Comparison of ENCODE assay signal across 16 mouse cellular contexts in the genomic region with DNA sequence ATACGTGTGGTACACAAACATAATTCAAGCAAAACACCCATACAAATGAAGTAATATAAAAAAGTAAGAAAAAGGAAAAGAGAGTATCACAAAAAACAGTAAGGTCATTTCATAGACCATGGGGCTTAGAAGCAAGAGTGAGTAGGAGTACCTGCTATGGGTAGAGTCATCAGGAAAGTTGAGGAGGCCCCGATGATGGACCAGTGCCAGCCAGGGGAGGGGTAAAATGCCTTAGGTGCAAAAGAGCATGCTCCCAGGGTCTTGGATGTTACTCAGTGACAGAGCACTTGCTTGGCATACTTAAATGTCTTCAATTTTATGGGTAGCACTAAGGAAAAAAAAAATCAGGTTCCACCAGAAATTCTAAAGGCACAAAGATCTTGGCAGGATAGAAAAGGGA. TPM values are rescaled to one million over a fixed set of nuclear protein-coding genes. Genes with fewer than 3 reads are reported as not detected.
DNase-seq lines count a peak whose midpoint lies in the region; ATAC-seq and TF ChIP-seq lines count a peak whose summit lies in the region.
"Had no signal": no experiment of that assay in that cellular context is flagged by ENCODE, and none has a peak within 500 bp of the region (broad histone marks: within the 10 kb centered on the region; RNA-seq: fewer than 3 reads in every experiment).

No protein-coding gene starts in this region.

- 95% methylated on average over 2 of the region's 2 CpGs for WGBS in forebrain, embryonic 12.5 days

- no peak overlapping the region for H3K4me3 ChIP-seq in gastrocnemius, adult 2 months
- H3K4me3 ChIP-seq in layer of hippocampus, adult 2 months: no peak overlapping the region
- no peak overlapping the region for H3K4me3 ChIP-seq in cortical plate, adult 2 months (ENCODE audit: insufficient read depth, low read length)
- no peak overlapping the region for H3K4me3 ChIP-seq in forebrain, embryonic 12.5 days (replicated peaks)
- H3K4me3 ChIP-seq: embryonic facial prominence, embryonic 10.5 days; hindbrain, embryonic 12.5 days; intestine, embryonic 15.5 days; midbrain, embryonic 13.5 days had no signal

- no peak overlapping the region for H3K4me2 ChIP-seq in forebrain, embryonic 12.5 days
- H3K4me2 ChIP-seq: hindbrain, embryonic 12.5 days; intestine, embryonic 15.5 days; midbrain, embryonic 13.5 days had no signal

- TF ChIP-seq CTCF in gastrocnemius, adult 2 months (IDR thresholded peaks at IDR 0.05): no peak
- TF ChIP-seq CTCF in layer of hippocampus, adult 2 months (conservative IDR thresholded peaks at IDR 0.05): no peak
- no peak for TF ChIP-seq CTCF in cortical plate, adult 2 months (IDR thresholded peaks at IDR 0.05; ENCODE audit: extremely low read depth, insufficient read depth, low read length)

- no peak for ATAC-seq in forebrain, embryonic 12.5 days (ENCODE audit: low FRiP score)
- ATAC-seq: intestine, embryonic 15.5 days; midbrain, embryonic 13.5 days had no signal

- H3K9me3 ChIP-seq in forebrain, embryonic 12.5 days: 0 out of 2 replicates have a peak, but pooled peaks cover 2% of the 10 kb centered on the region
- H3K9me3 ChIP-seq: embryonic facial prominence, embryonic 10.5 days; hindbrain, embryonic 12.5 days; intestine, embryonic 15.5 days; midbrain, embryonic 13.5 days had no signal

- peaks cover 42% of the 10 kb centered on the region for H3K4me1 ChIP-seq in cortical plate, adult 2 months (ENCODE audit: control insufficient read depth, insufficient read depth, low read length)
- peaks cover 15% of the 10 kb centered on the region for H3K4me1 ChIP-seq in forebrain, embryonic 12.5 days

- intact Hi-C loops in gastrocnemius, adult 2 months (cut with DNase I): loop anchor here (5.0 kb wide), 1 partner anchor 50 kb away; a partner anchor contains a TSS

- H3K27ac ChIP-seq in gastrocnemius, adult 2 months: peak overlapping the region; percentile 95
- H3K27ac ChIP-seq in layer of hippocampus, adult 2 months: peak overlapping the region; percentile 98
- H3K27ac ChIP-seq in cortical plate, adult 2 months (ENCODE audit: insufficient read depth, low read length): peak overlapping the region; percentile 30; the same call in 1 of the 2 replicates
- H3K27ac ChIP-seq in forebrain, embryonic 12.5 days: no peak overlapping the region
- H3K27ac ChIP-seq: embryonic facial prominence, embryonic 10.5 days; hindbrain, embryonic 12.5 days; intestine, embryonic 15.5 days; midbrain, embryonic 13.5 days had no signal

- DNase-seq in gastrocnemius, adult 2 months: no peak
- DNase-seq in gastrocnemius, postnatal 4 days (ENCODE audit: low spot score in 2 of 2): no peak
- DNase-seq in layer of hippocampus, adult 2 months (ENCODE audit: low spot score in 2 of 2): no peak
- no peak for DNase-seq in layer of hippocampus, postnatal 25 days (ENCODE audit: extremely low spot score in 1 of 2, low spot score in 1 of 2)
- DNase-seq in kidney, postnatal 25 days: peak; percentile 73 to 86
- DNase-seq in ovary, postnatal 10 days (ENCODE audit: low spot score): no peak
- DNase-seq: B cell, adult 2 months; cerebellum, adult 8-10 months; gastrocnemius, postnatal 36 days; lung, postnatal 36 days had no signal

- no peaks in the 10 kb centered on the region for H3K27me3 ChIP-seq in forebrain, embryonic 12.5 days
- H3K27me3 ChIP-seq: hindbrain, embryonic 12.5 days; intestine, embryonic 15.5 days; midbrain, embryonic 13.5 days had no signal

- H3K36me3 ChIP-seq in forebrain, embryonic 12.5 days (replicated peaks): peaks cover 25% of the 10 kb centered on the region
- H3K36me3 ChIP-seq: intestine, embryonic 15.5 days had no signal

- no peak overlapping the region for H3K9ac ChIP-seq in forebrain, embryonic 12.5 days
- H3K9ac ChIP-seq: hindbrain, embryonic 12.5 days; intestine, embryonic 15.5 days; midbrain, embryonic 13.5 days had no signal

- TF ChIP-seq POLR2A in cortical plate, adult 2 months (IDR thresholded peaks at IDR 0.05; ENCODE audit: extremely low read depth, insufficient read depth, low read length): no peak

RNA-seq across cellular contexts. Expression of a gene that starts 33.2 kb away (rescaled TPM):
- 1 to 10 TPM; 2.0 to 4.2 TPM for total RNA-seq in gastrocnemius, adult 2 months (2021)
- total RNA-seq in gastrocnemius, postnatal 4 days (2021): 1 to 10 TPM; 4.9 to 5.6 TPM
- 1 to 10 TPM; 1.4 to 1.6 TPM for total RNA-seq in layer of hippocampus, adult 2 months (2021)
- 1 to 10 TPM; 2.0 to 2.7 TPM for total RNA-seq in layer of hippocampus, postnatal 25 days (2021)
- polyA plus RNA-seq in cortical plate, adult 2 months (2012; rRNA removed): 6.3 and 6.9 TPM in 2 replicates
- polyA plus RNA-seq in forebrain, embryonic 12.5 days (2016; fragmentation: Nextera tagmentation; extraction: Ambion mirVana): 3.1 and 3.6 TPM in 2 replicates

RNA-seq across cellular contexts. Expression of a gene that starts 44.4 kb away (rescaled TPM):
- total RNA-seq in gastrocnemius, adult 2 months (2021): 10 to 100 TPM; 15.7 to 40.3 TPM
- 10 to 100 TPM; 24.5 to 29.2 TPM for total RNA-seq in gastrocnemius, postnatal 4 days (2021)
- total RNA-seq in layer of hippocampus, adult 2 months (2021): 100 to 1,000 TPM; 129 to 134 TPM
- total RNA-seq in layer of hippocampus, postnatal 25 days (2021): 100 to 1,000 TPM; 121 to 144 TPM
- 99.2 and 105 TPM in 2 replicates for polyA plus RNA-seq in cortical plate, adult 2 months (2012; rRNA removed)
- polyA plus RNA-seq in forebrain, embryonic 12.5 days (2016; fragmentation: Nextera tagmentation; extraction: Ambion mirVana): 159 and 164 TPM in 2 replicates

RNA-seq across cellular contexts. Expression of a gene that starts 51.1 kb away (rescaled TPM):
- 10 to 100 TPM in 1 of 2 experiments, 1 to 10 TPM in 1; 6.7 to 26.8 TPM for total RNA-seq in gastrocnemius, adult 2 months (2021)
- total RNA-seq in gastrocnemius, postnatal 4 days (2021): 10 to 100 TPM; 27.7 to 29.4 TPM
- total RNA-seq in layer of hippocampus, adult 2 months (2021): 10 to 100 TPM; 23.5 to 25.4 TPM
- 10 to 100 TPM; 19.6 to 22.4 TPM for total RNA-seq in layer of hippocampus, postnatal 25 days (2021)
- polyA plus RNA-seq in cortical plate, adult 2 months (2012; rRNA removed): 74.2 and 81.0 TPM in 2 replicates
- polyA plus RNA-seq in forebrain, embryonic 12.5 days (2016; fragmentation: Nextera tagmentation; extraction: Ambion mirVana): 37.9 and 48.5 TPM in 2 replicates

Comparison
In these comparisons a context has a peak if more than half of its experiments do, and no peak if none do; other contexts are left out.
1. DNase-seq: peak in kidney, postnatal 25 days (2 of 2); none in gastrocnemius, adult 2 months (single experiment), gastrocnemius, postnatal 4 days (0 of 2), layer of hippocampus, adult 2 months (0 of 2), layer of hippocampus, postnatal 25 days (0 of 2) and ovary, postnatal 10 days (single experiment).